Mouse (Mus musculus): ENCODE measurements around the gene Hoxa5. TPM values are rescaled to one million over a fixed set of nuclear protein-coding genes. Genes with fewer than 3 reads are reported as not detected.

The Hoxa5 gene
- total RNA-seq, 2 experiments from 2014 or later = 1.3 to 1.5 TPM

Small RNA genes lying within 50 kb of the gene (microRNA-seq; reads per million reads assigned to microRNA genes)
- gene Mir196b = 73.3 to 90.4 reads per million in 2 experiments

Other genes starting within 250 kb of the Hoxa5 start
- 10 to 100 TPM in 1 of 2 experiments, 1 to 10 TPM in 1; 9.5 to 11.8 TPM for gene Skap2, start 192.0 kb downstream of the Hoxa5 start, total RNA-seq (2021)
- gene Hoxa1, start 46.3 kb downstream of the Hoxa5 start, total RNA-seq (2021) = under 1 TPM; 0.19 to 0.23 TPM
- gene Hoxa2, start 39.8 kb downstream of the Hoxa5 start, total RNA-seq (2021) = under 1 TPM; 0.60 to 0.68 TPM
- under 1 TPM; 0.20 to 0.29 TPM for gene 5730596B20Rik, start 27.1 kb downstream of the Hoxa5 start, total RNA-seq (2021)
- under 1 TPM; 0.71 to 0.86 TPM for gene Hoxa4, start 12.8 kb downstream of the Hoxa5 start, total RNA-seq (2021)
- gene Hoxa6, start 4.1 kb upstream of the Hoxa5 start, total RNA-seq (2021) = not detected
- 1 to 10 TPM; 1.4 TPM for gene Hoxa3, start 8.7 kb upstream of the Hoxa5 start, total RNA-seq (2021)
- not detected for gene Gm28308, start 8.8 kb upstream of the Hoxa5 start, total RNA-seq (2021)
- gene Hoxa7, start 17.3 kb upstream of the Hoxa5 start, total RNA-seq (2021) = under 1 TPM in 1 of 2 experiments, not detected in 1; 0.20 TPM
- gene Hoxa9, start 26.5 kb upstream of the Hoxa5 start, total RNA-seq (2021) = not detected
- not detected for gene Hoxa10, start 36.3 kb upstream of the Hoxa5 start, total RNA-seq (2021)
- not detected for gene Hoxa11, start 41.2 kb upstream of the Hoxa5 start, total RNA-seq (2021)
- gene Hoxa13, start 56.3 kb upstream of the Hoxa5 start, total RNA-seq (2021) = not detected
- gene Evx1, start 108.9 kb upstream of the Hoxa5 start, total RNA-seq (2021) = not detected

Data from heart, postnatal 4 days (tissue).